Mouse (Mus musculus): ENCODE measurements around the gene Spint5.

Spint5 gene

GRCm38 (mm10) chr2:164737377-164738090 is 22.4 kb downstream of the Spint5 start:
- no peak for DNase-seq

GRCm38 (mm10) chr2:164739876-164740275 is 24.8 kb downstream of the Spint5 start:
- no peak for DNase-seq

GRCm38 (mm10) chr2:164744987-164745386 is 29.9 kb downstream of the Spint5 start:
- no peak for DNase-seq

GRCm38 (mm10) chr2:164745843-164746479 is 30.9 kb downstream of the Spint5 start, which contains the start of the genes Wfdc3 and Dnttip1:
Gene Wfdc3, minus strand, starts transcription at chr2:164745931.
Gene Dnttip1, plus strand, starts transcription at chr2:164745983.
- peak; percentile 90 to 93 for DNase-seq

GRCm38 (mm10) chr2:164746693-164747092 is 31.6 kb downstream of the Spint5 start:
- DNase-seq: no peak

- no peak for DNase-seq
Measured at GRCm38 (mm10) chr2:164748191-164748590, 33.1 kb downstream of the Spint5 start.

GRCm38 (mm10) chr2:164748991-164749390 is 33.9 kb downstream of the Spint5 start:
- no peak for DNase-seq

- DNase-seq: no peak
Measured at GRCm38 (mm10) chr2:164752454-164752853, 37.3 kb downstream of the Spint5 start.

- DNase-seq: no peak
Measured at GRCm38 (mm10) chr2:164754105-164754504, 39.0 kb downstream of the Spint5 start.

- no peak for DNase-seq
Measured at GRCm38 (mm10) chr2:164754800-164755199, 39.7 kb downstream of the Spint5 start.

- no peak for DNase-seq
Measured at GRCm38 (mm10) chr2:164757841-164758240, 42.7 kb downstream of the Spint5 start.

GRCm38 (mm10) chr2:164758692-164759091 is 43.6 kb downstream of the Spint5 start:
- no peak for DNase-seq

GRCm38 (mm10) chr2:164760059-164760833 is 45.1 kb downstream of the Spint5 start:
- no peak for DNase-seq

- no peak for DNase-seq
Measured at GRCm38 (mm10) chr2:164761502-164761901, 46.4 kb downstream of the Spint5 start.

- no peak for DNase-seq
Measured at GRCm38 (mm10) chr2:164761971-164762370, 46.9 kb downstream of the Spint5 start.

- no peak for DNase-seq
Measured at GRCm38 (mm10) chr2:164762593-164762992, 47.5 kb downstream of the Spint5 start.

- DNase-seq: no peak
Measured at GRCm38 (mm10) chr2:164765841-164766240, 50.7 kb downstream of the Spint5 start.

Data from lung, adult 18-20 months (tissue).